Mouse (Mus musculus): ENCODE data around the gene Rbm47.

- TF ChIP-seq CTCF (IDR thresholded peaks at IDR 0.05; ENCODE audit: low read depth) (0 out of 2 replicates have a peak, but pooled peaks have one; percentile 6), EP300 (optimal IDR thresholded peaks at IDR 0.05) (no peak)
Observed at GRCm38 (mm10) chr5:66069470-66070144, 103.3 kb downstream of the Rbm47 start.

All from stomach, postnatal 0 days (tissue).